Mouse (Mus musculus): ENCODE data around the gene Gm28043.

The Gm28043 gene

GRCm38 (mm10) chr17:29623488-29623887 lies 8.8 kb downstream of the Gm28043 start:
- no peak for DNase-seq (ENCODE audit: low spot score in 2 of 2)

- DNase-seq (ENCODE audit: low spot score in 2 of 2): no peak
These were observed 12.6 kb downstream of the Gm28043 start for GRCm38 (mm10) chr17:29627285-29627684.

- no peak for DNase-seq (ENCODE audit: low spot score in 2 of 2)
These were observed 14.3 kb downstream of the Gm28043 start for GRCm38 (mm10) chr17:29628946-29629345.

GRCm38 (mm10) chr17:29629620-29630019 lies 14.9 kb downstream of the Gm28043 start:
- DNase-seq (ENCODE audit: low spot score in 2 of 2): no peak

GRCm38 (mm10) chr17:29632312-29632711 lies 17.6 kb downstream of the Gm28043 start:
- DNase-seq (ENCODE audit: low spot score in 2 of 2): no peak

GRCm38 (mm10) chr17:29635492-29635891 lies 20.8 kb downstream of the Gm28043 start:
- DNase-seq (ENCODE audit: low spot score in 2 of 2): no peak

- DNase-seq (ENCODE audit: low spot score in 2 of 2): no peak
These were observed 21.4 kb downstream of the Gm28043 start for GRCm38 (mm10) chr17:29636118-29636517.

GRCm38 (mm10) chr17:29637377-29637776 lies 22.7 kb downstream of the Gm28043 start:
- peak in 1 of 2 experiments; percentile 17 for DNase-seq (ENCODE audit: low spot score in 2 of 2)

- no peak for DNase-seq (ENCODE audit: low spot score in 2 of 2)
These were observed 23.2 kb downstream of the Gm28043 start for GRCm38 (mm10) chr17:29637895-29638294.

- no peak for DNase-seq (ENCODE audit: low spot score in 2 of 2)
These were observed 26.3 kb downstream of the Gm28043 start for GRCm38 (mm10) chr17:29640971-29641370.

GRCm38 (mm10) chr17:29642219-29642618 lies 27.5 kb downstream of the Gm28043 start:
- DNase-seq (ENCODE audit: low spot score in 2 of 2): no peak

GRCm38 (mm10) chr17:29658249-29658648 lies 43.6 kb downstream of the Gm28043 start:
- DNase-seq (ENCODE audit: low spot score in 2 of 2): no peak

- peak; percentile 97 for DNase-seq (ENCODE audit: low spot score in 2 of 2)
These were observed 45.5 kb downstream of the Gm28043 start, which contains the start of gene Cmtr1 for GRCm38 (mm10) chr17:29660076-29660761. TSS of gene Cmtr1 (plus strand) at chr17:29660595.

GRCm38 (mm10) chr17:29660762-29661391 lies 46.2 kb downstream of the Gm28043 start:
- no peak for DNase-seq (ENCODE audit: low spot score in 2 of 2)

- DNase-seq (ENCODE audit: low spot score in 2 of 2): no peak
These were observed 47.5 kb downstream of the Gm28043 start for GRCm38 (mm10) chr17:29662145-29662544.

- DNase-seq (ENCODE audit: low spot score in 2 of 2): peak in 1 of 2 experiments; percentile 10
These were observed 53.6 kb downstream of the Gm28043 start for GRCm38 (mm10) chr17:29668051-29668986.

GRCm38 (mm10) chr17:29669030-29669429 lies 54.4 kb downstream of the Gm28043 start:
- DNase-seq (ENCODE audit: low spot score in 2 of 2): no peak

- no peak for DNase-seq (ENCODE audit: low spot score in 2 of 2)
These were observed 55.3 kb downstream of the Gm28043 start for GRCm38 (mm10) chr17:29669936-29670335.

GRCm38 (mm10) chr17:29671021-29671420 lies 56.3 kb downstream of the Gm28043 start:
- DNase-seq (ENCODE audit: low spot score in 2 of 2): no peak

- DNase-seq (ENCODE audit: low spot score in 2 of 2): no peak
These were observed 58.6 kb downstream of the Gm28043 start for GRCm38 (mm10) chr17:29673325-29673724.

GRCm38 (mm10) chr17:29678526-29678925 lies 63.9 kb downstream of the Gm28043 start:
- DNase-seq (ENCODE audit: low spot score in 2 of 2): no peak
